Mouse (Mus musculus) lung, embryonic 15.5 days (tissue): Measurements from ENCODE around the gene Tesc. TPM values are rescaled to one million over a fixed set of nuclear protein-coding genes. Genes with fewer than 3 reads are reported as not detected.
A peak's percentile ranks its signal among the peaks of the same experiment; 100 is the strongest.

Experiments
- ATAC-seq: fragments of 200-750 bp; cut with Nextera tagmentation; 2 replicates; pipeline ENCODE4 v1.8.0; 2017; ENCODE audit warnings: moderate number of reproducible peaks, borderline replicate concordance; ENCODE audit not compliant: low FRiP score, low TSS enrichment; ENCODE audit errors: extremely low read depth
- H3K27ac ChIP-seq: fragments of 300-500 bp; sonication (generic); 2 replicates; pipeline ENCODE4 v1.5.1; 2015; ENCODE audit warnings: moderate library complexity, mild to moderate bottlenecking, inconsistent platforms
- H3K27me3 ChIP-seq: fragments of 300-500 bp; sonication (generic); 2 replicates; pipeline ENCODE4 v1.6.1; 2015; ENCODE audit warnings: inconsistent platforms
- H3K36me3 ChIP-seq: fragments of 300-500 bp; sonication (generic); 2 replicates; pipeline ENCODE4 v1.6.1; 2015; ENCODE audit warnings: inconsistent platforms
- H3K4me1 ChIP-seq: fragments of 300-500 bp; sonication (generic); 2 replicates; pipeline ENCODE4 v1.6.1; 2015; ENCODE audit warnings: inconsistent platforms
- H3K4me2 ChIP-seq: fragments of 300-500 bp; sonication (generic); 2 replicates; pipeline ENCODE4 v1.6.1; 2015; ENCODE audit warnings: inconsistent platforms, mild to moderate bottlenecking, moderate library complexity
- H3K4me3 ChIP-seq: fragments of 300-500 bp; sonication (generic); 2 replicates; pipeline ENCODE4 v1.5.1; 2015; ENCODE audit warnings: mild to moderate bottlenecking, inconsistent platforms
- H3K9ac ChIP-seq: fragments of 300-500 bp; sonication (generic); 2 replicates; pipeline ENCODE4 v1.6.1; 2015; ENCODE audit warnings: inconsistent platforms
- H3K9me3 ChIP-seq: fragments of 300-500 bp; sonication (generic); 2 replicates; pipeline ENCODE4 v1.6.1; 2016; ENCODE audit warnings: inconsistent platforms
- WGBS: fragments of 180-500 bp; shearing (Covaris S2); methylation state at CpG from one replicate; pipeline ENCODE4 v1.1.7; 2015; 5-methylcytosine and 5-hydroxymethylcytosine counted together
- polyA plus RNA-seq: library from polyadenylated mRNA; unstranded; fragments of >200 nt; fragmentation: Nextera tagmentation; extraction: Ambion mirVana; gene quantifications from 2 replicates; pipeline ENCODE4 v1.2.1, GENCODE M21; 2015

Tesc gene
- polyA plus RNA-seq, 1 experiment from 2014 or later = 8.8 TPM

GRCm38 (mm10) chr5:118033328-118033727, 5.8 kb downstream of the Tesc start:
- 43% methylated on average over 4 of the region's 4 CpGs for WGBS
- Histone ChIP-seq H3K36me3 (no peaks in the 10 kb centered on the region), H3K27ac (no peak overlapping the region)

GRCm38 (mm10) chr5:118033740-118034139, 6.2 kb downstream of the Tesc start:
- no peak for ATAC-seq
- Histone ChIP-seq H3K4me1 (peaks cover 23% of the 10 kb centered on the region), H3K27ac (no peak overlapping the region), H3K4me3 (no peak overlapping the region), H3K9me3 (no peaks in the 10 kb centered on the region), H3K36me3 (no peaks in the 10 kb centered on the region), H3K4me2 (no peak overlapping the region), H3K27me3 (peaks cover 16% of the 10 kb centered on the region), H3K9ac (no peak overlapping the region)
- WGBS = 55% methylated on average over 6 of the region's 6 CpGs

More at GRCm38 (mm10) chr5:118033328-118033727, 5.8 kb downstream of the Tesc start:
- Histone ChIP-seq H3K9me3 (no peaks in the 10 kb centered on the region), H3K9ac (no peak overlapping the region), H3K4me2 (no peak overlapping the region), H3K4me1 (peaks cover 27% of the 10 kb centered on the region), H3K4me3 (no peak overlapping the region), H3K27me3 (peaks cover 20% of the 10 kb centered on the region)
- ATAC-seq = no peak

GRCm38 (mm10) chr5:118034632-118035031, 7.1 kb downstream of the Tesc start:
- no peak for ATAC-seq
- H3K9me3 ChIP-seq = no peaks in the 10 kb centered on the region
- peaks cover 14% of the 10 kb centered on the region for H3K4me1 ChIP-seq
- H3K27me3 ChIP-seq = peaks cover 7% of the 10 kb centered on the region
- no peak overlapping the region for H3K27ac ChIP-seq
- H3K36me3 ChIP-seq = no peaks in the 10 kb centered on the region
- 80% methylated on average over 1 of the region's 1 CpGs for WGBS
- H3K4me3 ChIP-seq = no peak overlapping the region
- no peak overlapping the region for H3K4me2 ChIP-seq
- no peak overlapping the region for H3K9ac ChIP-seq

- Histone ChIP-seq H3K4me3 (no peak overlapping the region), H3K9me3 (no peaks in the 10 kb centered on the region), H3K27me3 (no peaks in the 10 kb centered on the region), H3K27ac (no peak overlapping the region), H3K36me3 (no peaks in the 10 kb centered on the region), H3K9ac (no peak overlapping the region), H3K4me1 (peaks cover 13% of the 10 kb centered on the region; the same call in 1 of the 2 replicates), H3K4me2 (no peak overlapping the region)
- no peak for ATAC-seq
- 56% methylated on average over 3 of the region's 3 CpGs for WGBS
These were observed 8.2 kb downstream of the Tesc start for GRCm38 (mm10) chr5:118035786-118036185.

- Histone ChIP-seq H3K9ac (no peak overlapping the region), H3K4me3 (no peak overlapping the region), H3K36me3 (no peaks in the 10 kb centered on the region)
These were observed 9.6 kb downstream of the Tesc start for GRCm38 (mm10) chr5:118036888-118037797.

GRCm38 (mm10) chr5:118037798-118038484, 10.4 kb downstream of the Tesc start:
- H3K9me3 ChIP-seq = no peaks in the 10 kb centered on the region
- H3K4me3 ChIP-seq = no peak overlapping the region
- no peaks in the 10 kb centered on the region for H3K36me3 ChIP-seq
- 12% methylated on average over 10 of the region's 10 CpGs for WGBS
- peaks cover 10% of the 10 kb centered on the region; the same call in 1 of the 2 replicates for H3K4me1 ChIP-seq
- H3K4me2 ChIP-seq = peak overlapping the region; percentile 35
- H3K9ac ChIP-seq = no peak overlapping the region
- no peaks in the 10 kb centered on the region for H3K27me3 ChIP-seq
- peak; percentile 50; the same call in 1 of the 2 replicates for ATAC-seq
- H3K27ac ChIP-seq = no peak overlapping the region

More at GRCm38 (mm10) chr5:118036888-118037797, 9.6 kb downstream of the Tesc start:
- H3K27me3 ChIP-seq = no peaks in the 10 kb centered on the region
- WGBS = 29% methylated on average over 25 of the region's 25 CpGs
- peak; percentile 41; the same call in 1 of the 2 replicates for ATAC-seq
- H3K4me1 ChIP-seq = peaks cover 10% of the 10 kb centered on the region; the same call in 1 of the 2 replicates
- H3K27ac ChIP-seq = no peak overlapping the region
- no peaks in the 10 kb centered on the region for H3K9me3 ChIP-seq
- peak overlapping the region; percentile 35 for H3K4me2 ChIP-seq

- ATAC-seq = no peak
- no peak overlapping the region for H3K9ac ChIP-seq
- no peak overlapping the region for H3K27ac ChIP-seq
- no peak overlapping the region for H3K4me3 ChIP-seq
- 32% methylated on average over 12 of the region's 12 CpGs for WGBS
- H3K36me3 ChIP-seq = no peaks in the 10 kb centered on the region
- no peaks in the 10 kb centered on the region for H3K9me3 ChIP-seq
- no peak overlapping the region for H3K4me2 ChIP-seq
- H3K4me1 ChIP-seq = peaks cover 10% of the 10 kb centered on the region; the same call in 1 of the 2 replicates
- no peaks in the 10 kb centered on the region for H3K27me3 ChIP-seq
These were observed 11.7 kb downstream of the Tesc start for GRCm38 (mm10) chr5:118039241-118039668.

GRCm38 (mm10) chr5:118042599-118042998, 15.1 kb downstream of the Tesc start:
- peaks cover 2% of the 10 kb centered on the region; the same call in 1 of the 2 replicates for H3K4me1 ChIP-seq
- H3K4me2 ChIP-seq = no peak overlapping the region
- H3K9ac ChIP-seq = no peak overlapping the region
- no peaks in the 10 kb centered on the region for H3K27me3 ChIP-seq
- H3K9me3 ChIP-seq = no peaks in the 10 kb centered on the region
- no peak overlapping the region for H3K27ac ChIP-seq
- no peak for ATAC-seq
- 72% methylated on average over 6 of the region's 6 CpGs for WGBS
- no peak overlapping the region for H3K4me3 ChIP-seq
- H3K36me3 ChIP-seq = no peaks in the 10 kb centered on the region

- H3K4me2 ChIP-seq = no peak overlapping the region
- H3K4me3 ChIP-seq = no peak overlapping the region
- no peaks in the 10 kb centered on the region for H3K27me3 ChIP-seq
- 79% methylated on average over 4 of the region's 4 CpGs for WGBS
- H3K9me3 ChIP-seq = no peaks in the 10 kb centered on the region
- H3K27ac ChIP-seq = no peak overlapping the region
- no peak for ATAC-seq
- no peak overlapping the region for H3K9ac ChIP-seq
- H3K4me1 ChIP-seq = no peaks in the 10 kb centered on the region
- H3K36me3 ChIP-seq = no peaks in the 10 kb centered on the region
These were observed 16.2 kb downstream of the Tesc start for GRCm38 (mm10) chr5:118043761-118044160.

- no peak for ATAC-seq
- Histone ChIP-seq H3K27me3 (no peaks in the 10 kb centered on the region), H3K27ac (no peak overlapping the region), H3K9me3 (no peaks in the 10 kb centered on the region), H3K9ac (no peak overlapping the region), H3K4me1 (no peaks in the 10 kb centered on the region), H3K4me2 (no peak overlapping the region), H3K4me3 (no peak overlapping the region), H3K36me3 (no peaks in the 10 kb centered on the region)
- WGBS = 74% methylated on average over 6 of the region's 6 CpGs
These were observed 17.4 kb downstream of the Tesc start for GRCm38 (mm10) chr5:118044907-118045306.

GRCm38 (mm10) chr5:118045385-118045784, 17.8 kb downstream of the Tesc start:
- no peaks in the 10 kb centered on the region for H3K27me3 ChIP-seq
- no peak overlapping the region for H3K4me2 ChIP-seq
- ATAC-seq = no peak
- WGBS = 77% methylated on average over 9 of the region's 9 CpGs
- no peaks in the 10 kb centered on the region for H3K36me3 ChIP-seq
- H3K4me1 ChIP-seq = no peaks in the 10 kb centered on the region
- no peak overlapping the region for H3K27ac ChIP-seq
- H3K9me3 ChIP-seq = no peaks in the 10 kb centered on the region
- no peak overlapping the region for H3K4me3 ChIP-seq
- no peak overlapping the region for H3K9ac ChIP-seq
